Mouse (Mus musculus) ovary, postnatal 14 days (tissue): Measurements from ENCODE around the gene Srr.

ENCODE experiments used
- DNase-seq: peaks from one replicate; pipeline ENCODE4 v3.0.0; 2022; ENCODE audit warnings: low spot score

The Srr gene

DNA sequence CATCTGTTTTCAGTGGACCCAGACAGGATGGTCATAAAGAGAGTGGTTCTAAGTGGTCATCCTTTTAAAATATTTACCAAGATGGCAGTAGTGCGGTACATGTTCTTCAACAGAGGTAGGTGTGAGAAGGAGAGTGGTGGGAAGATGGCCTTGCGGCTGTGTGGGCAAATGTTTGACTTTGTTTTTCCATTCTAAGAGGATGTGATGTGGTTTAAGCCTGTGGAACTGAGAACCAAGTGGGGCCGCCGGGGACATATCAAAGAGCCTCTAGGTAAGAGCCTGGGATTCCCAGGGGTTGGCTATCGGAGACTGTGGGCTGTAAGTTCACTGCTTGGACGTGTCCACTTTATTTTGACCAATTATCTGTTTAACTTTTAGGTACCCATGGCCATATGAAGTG is 17.9 kb downstream of the Srr start:
- no peak for DNase-seq

DNA sequence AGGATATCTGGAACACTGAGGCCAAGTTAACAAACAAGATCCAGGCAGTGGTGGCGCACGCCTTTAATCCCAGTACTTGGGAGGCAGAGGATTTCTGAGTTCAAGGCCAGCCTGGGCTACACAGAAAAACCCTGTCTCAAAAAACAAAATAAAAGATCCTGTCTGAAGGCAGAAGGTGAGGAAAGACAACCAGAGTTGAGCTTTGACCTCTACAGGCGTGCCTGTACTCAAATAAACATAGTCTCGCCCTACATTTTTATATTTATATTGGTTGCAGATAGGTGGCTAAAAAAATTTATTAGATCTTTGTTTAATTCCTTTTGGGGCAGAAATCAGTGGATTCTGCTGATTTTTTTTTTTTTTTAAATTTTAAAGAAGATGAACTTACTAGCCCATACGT is 23.3 kb downstream of the Srr start:
- DNase-seq = no peak

DNA sequence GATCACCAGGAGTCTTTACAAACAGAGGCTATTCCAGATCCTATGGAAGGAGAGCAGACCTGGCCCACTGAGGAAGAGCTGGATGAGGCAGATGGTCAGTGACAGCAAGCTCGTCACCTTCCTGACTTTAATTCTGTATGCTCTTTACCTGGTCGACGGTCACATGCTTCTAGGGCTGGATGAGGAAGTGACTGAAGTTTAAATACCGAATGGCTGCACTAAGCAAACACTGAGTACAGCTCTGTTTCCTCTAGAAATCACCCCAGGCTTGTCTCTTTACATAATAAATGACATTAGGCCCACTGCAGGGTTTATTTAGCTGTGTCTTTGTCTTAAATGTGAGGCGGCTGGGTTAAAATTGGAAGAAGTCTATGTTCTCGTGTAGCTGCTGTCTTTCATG is 24.2 kb downstream of the Srr start:
- DNase-seq = no peak

DNA sequence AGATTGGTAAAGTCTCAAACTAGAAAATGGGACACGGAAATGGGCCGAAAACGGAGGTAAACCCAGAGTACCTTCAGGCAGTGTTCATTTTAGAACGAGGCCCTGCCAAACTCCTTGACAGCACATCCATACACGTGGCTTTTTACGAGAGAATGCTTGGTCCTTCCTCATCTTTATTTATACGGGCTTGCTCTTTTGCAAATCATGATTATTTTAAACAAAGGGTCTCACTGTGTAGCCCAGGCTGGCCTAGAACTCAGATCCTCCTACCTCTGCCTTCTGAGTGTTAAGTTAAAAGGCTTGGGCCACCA is 27.3 kb downstream of the Srr start:
- DNase-seq = no peak

DNA sequence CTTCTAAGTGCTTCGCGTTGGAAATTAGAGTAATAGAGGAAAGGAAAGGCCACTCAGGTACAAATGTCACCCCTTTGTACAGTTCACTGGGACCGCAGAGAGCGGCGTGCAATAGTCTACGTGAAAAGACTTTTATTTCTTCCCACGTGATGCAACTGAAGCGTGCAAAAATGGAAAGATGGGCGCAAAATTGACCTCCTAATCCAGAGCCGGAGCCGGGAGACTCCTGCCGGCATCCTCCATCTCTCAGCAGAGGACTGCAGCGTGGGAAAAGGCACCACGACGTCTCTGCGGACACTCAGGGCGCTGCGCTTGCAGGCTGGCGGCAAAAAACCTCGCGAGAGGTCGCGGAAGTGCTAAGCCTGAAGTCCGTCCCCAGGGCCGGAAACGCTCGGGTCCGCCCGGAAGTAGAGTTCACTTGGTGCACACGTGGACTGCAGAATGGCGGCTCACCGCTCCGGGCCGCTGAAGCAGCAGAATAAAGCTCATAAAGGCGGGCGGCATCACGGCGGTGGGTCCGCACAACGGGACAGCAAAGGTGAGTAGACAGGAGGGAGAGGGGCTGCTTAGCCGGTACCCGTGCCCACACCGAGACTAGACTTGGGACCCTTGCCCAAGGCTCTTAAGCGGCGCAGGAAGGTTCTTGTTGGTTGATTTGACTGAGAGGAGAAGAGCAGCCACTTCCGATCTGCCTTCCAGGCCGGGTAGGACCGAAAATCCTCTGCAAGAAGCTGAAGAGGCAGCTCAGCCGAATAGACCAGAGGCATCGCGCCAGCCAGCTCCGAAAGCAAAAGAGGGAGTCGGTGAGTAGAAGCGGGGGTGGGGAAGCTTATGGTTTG is 27.9 kb downstream of the Srr start, which contains the start of gene Tsr1:
TSS of gene Tsr1 (plus strand) at position 394 of the 839 bp plus-strand sequence.
- peak; percentile 80 for DNase-seq

DNA sequence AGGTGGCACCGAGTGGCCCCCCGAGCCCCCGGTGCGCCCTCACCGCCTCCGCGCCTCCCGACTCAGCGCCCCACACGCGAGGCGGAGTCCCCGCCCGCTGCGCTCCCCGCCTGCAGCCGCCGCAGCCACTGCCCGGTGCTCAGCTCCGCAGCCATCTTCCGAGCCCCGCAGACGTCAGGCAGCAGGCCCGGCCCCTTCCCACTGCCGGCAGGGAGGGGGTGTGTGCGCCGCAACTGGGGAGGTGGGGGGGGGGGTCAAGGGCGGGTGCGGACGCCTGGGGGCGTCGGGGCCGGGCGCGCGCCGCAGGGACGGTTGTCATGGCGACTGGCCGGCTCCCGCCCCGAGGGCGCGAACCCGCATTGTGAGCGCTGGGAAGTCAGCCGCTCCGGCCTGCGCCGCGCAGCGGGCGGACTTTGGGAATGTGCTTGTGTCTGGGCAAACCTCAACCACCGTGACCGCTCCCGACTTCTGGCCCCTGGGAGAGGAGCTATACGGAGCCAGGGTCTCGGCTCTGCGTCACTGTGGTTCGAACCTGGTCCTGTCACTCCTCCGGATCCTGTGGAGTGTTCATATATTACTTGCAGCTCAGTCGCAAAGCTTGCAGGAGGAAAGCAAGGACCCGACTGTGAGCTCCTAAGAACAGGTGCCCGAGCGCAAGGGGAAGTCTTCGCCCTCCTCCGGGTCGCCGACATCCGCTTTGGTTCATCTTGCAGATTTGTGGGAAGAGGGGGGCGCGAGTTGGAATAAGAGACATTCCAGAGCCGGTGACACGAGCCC is 28.7 kb downstream of the Srr start, which contains the start of gene Sgsm2:
TSS of gene Sgsm2 (minus strand) at position 160 of the 777 bp plus-strand sequence.
- peak; percentile 48 for DNase-seq

DNA sequence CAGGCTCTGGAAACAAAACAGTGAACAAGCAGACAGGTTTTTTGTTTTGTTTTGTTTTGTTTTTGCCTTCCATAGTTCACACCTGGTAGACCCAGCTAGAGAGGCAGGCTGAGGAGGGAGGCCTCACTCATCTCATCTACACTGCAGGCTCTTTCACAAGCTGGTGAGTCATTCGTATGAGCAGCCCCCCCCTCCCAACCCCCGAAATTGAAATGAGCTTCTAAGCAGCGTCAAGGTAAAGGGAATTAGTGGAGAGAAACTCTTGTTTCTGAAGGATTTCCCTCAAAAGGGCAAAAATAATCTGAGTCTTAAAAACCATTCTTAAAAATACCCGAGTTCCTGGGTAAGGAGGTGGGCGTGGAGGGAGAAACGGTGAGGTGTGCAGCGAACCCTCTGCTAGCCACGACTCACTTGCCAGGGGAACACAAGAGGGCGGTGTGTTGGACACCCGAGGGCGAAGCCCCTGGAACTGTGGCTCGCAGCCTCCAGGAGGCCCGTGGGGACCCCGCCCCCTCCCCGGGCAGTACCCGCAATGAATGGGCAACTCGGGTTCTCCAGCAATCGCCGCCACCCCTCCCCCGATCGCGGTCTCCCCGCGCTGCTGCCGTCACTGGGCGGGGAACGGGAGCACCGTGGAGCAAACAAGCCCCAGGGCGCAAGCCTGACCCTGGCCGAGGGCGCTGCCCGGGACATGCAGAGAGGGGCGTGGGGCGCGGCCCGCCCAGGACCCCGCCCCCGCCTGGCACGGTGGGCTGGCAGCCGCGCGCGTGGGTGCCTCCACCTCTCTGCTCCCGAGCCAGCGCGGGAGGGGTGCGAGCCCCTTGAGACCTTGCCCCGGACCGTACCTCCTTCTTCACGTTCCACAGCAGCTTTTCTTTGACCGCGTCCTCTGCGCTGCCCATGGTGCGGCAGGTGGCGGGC is 29.5 kb downstream of the Srr start:
- DNase-seq = peak; percentile 48

DNA sequence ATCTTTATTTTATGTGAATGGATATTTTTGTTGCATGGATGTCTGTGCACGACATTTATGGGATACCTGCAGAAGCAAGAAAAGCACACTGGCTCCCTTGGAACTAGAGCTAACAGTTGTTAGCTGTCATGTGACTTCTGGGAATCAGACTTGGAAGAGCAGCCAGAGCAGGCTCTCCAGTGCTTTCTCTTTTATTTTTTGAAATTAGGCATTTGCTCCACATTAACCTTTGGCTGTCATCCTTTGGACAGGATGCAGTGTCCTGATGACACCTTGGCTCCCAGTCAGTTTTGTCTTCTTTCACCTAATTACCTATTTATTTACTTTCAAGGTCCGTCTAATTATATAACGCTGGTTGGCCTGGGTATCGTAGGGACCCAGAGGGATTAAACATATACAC is 31.1 kb downstream of the Srr start:
- DNase-seq = no peak

DNA sequence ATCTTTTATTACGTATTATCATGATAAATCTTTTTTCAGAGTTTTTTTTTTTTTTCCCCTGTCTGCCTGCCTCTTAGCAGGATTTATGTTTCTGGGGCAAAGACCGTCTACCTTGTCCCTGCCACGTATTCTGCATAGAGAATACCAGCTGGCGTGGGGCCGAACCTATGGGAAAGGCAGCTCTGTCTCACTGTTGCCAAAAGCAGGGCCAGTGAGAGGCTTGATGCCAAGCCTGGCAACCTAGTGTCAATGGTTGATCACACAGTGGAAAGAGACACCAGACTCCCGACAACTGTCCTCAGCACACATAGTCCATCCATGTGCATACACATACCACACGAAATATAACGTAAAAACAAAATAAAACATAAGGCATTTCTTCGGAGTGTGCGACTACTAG is 42.6 kb downstream of the Srr start:
- DNase-seq = no peak

DNA sequence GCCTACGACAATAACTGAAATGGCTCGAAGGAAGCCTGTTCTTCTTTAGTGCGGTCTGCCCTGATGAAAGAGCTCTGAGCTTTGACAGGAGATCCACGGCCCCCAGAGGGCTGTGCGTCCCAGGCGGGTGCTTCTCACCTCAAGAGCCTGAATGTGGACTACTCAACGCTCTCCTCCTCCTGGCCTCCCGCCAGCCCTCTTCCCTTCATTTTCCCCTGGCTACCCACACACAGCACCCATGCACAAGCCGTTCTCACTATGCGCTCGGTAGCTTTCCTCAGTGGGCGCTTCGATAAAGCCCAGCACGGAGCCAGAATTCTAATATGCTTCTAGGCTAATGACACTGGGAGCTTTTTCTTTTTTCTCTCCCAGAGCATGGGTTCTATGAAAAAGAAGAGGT is 43.8 kb downstream of the Srr start:
- DNase-seq = no peak

DNA sequence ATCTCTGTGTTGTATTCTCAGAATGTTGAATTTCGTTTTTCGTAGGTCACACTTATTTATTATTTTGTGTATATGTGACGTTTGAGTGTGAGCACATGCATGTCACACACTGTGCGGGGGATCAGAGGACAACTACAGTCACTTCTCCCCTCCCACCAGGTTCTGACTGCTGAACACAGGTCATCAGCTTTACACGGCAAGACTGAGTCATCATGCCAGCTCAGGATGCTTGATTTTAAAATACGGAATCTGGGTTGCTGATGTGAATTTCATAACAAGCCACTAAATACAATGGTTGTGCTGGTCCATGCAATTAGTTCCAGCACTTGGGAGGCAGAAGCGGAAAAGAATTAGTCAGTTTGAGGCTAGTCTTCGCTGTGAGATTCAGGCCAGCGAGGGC is 44.7 kb downstream of the Srr start:
- DNase-seq = no peak

DNA sequence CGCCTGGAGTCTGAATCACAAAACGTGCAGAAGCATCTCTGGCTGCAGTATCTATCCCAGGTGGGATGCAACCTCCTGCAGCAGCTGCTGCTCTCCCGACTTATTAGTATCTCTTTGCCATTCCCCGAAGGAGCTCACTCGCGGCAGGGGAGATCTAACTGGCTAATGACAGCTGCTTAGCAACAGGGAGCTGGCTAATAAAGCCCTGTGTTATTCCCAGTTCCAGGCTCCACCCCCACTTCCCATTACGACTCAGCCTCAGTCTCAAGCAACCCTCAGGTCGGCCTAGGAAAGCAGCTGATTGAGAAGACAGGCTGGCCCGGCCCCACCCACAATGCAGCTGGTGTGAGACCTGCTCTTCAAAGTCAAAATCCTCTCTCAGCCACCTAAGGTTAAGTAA is 48.9 kb downstream of the Srr start:
- peak; percentile 37 for DNase-seq

DNA sequence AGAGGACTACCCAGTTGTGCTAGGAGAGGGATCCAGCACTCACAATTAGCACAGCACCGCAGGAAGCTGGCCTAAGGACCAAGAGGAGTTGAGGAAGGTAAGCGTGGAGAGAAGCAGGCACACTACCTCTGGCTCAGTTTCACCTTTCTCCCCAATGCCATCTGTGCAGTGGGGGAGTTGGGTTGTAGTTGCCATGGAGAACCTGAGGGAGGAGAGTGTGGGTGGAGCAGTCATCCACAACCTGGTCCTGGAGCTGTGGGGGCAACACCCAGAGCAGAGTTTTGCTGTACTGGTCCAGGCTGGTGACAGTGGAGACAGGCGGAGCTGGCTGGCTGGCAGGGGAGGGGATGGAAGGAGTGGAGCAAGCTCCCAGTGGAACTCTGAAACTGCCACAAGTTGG is 51.1 kb downstream of the Srr start:
- no peak for DNase-seq

DNA sequence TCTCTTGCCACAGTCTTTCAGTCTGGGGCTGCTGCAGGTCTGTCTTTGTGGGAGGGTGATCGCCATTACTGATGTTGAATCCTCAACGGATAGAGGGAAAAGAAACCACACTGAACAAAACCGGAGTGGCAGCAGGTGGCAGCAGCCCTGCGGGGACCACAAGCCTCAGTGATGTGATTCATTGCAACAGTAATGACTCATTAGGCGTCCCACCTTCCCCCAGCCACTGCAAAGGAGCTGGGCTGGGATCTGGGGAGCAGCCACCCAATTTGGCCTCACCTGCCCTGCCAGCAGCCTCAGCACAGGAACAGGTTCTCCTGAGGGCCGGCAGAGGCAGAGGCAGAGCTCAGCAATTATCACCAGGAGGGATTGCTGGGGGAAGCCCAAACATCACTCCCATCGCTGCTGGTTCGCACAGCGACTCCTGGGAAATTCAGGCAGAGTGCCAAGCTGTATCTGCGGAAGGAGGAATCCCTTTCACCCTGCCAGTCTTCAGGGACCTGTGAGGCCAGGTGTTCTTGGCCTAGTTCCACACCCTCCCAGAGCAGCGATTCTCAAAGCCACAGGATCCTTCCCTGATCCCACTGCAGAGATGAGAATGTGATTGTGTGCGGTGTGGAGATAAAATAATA is 54.6 kb downstream of the Srr start:
- peak; percentile 24 for DNase-seq

DNA sequence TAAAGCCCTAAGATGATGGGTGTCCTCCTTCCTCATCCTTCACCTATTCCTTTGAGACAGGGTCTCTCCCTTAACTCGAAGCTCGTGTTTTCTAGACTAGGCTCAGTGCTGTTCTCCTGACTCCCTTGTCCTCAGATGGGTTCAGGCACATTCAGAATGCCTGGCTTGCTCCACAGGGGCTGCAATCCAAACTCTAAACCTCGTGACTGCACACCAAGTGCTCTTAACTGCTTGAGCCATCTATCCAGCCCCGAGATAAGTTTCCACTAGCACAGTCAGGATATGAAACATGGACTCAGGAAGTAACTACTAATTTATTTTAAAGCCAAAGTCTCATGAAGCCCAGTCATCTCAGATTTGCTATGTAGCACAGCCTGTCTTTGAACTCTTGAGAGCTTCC is 55.2 kb downstream of the Srr start:
- no peak for DNase-seq

DNA sequence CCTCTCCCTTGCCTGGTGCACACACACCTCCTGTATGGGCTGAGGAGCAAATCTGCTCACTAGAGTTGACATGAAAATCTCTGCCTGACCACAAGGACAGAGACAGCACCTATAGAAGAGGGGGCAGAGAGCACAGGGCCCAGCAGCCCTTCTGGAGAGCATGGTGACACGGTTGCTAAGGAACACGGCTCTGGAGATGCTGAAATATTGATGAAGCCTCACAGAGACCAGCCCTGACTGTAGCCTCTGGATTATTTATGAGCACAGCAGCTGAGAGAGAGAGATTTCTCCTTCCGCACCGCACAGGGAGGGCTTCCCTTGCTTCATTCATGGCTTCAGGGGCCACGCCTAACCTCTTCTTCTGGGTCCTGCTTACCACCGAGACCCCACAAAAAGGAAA is 56.1 kb downstream of the Srr start:
- DNase-seq = no peak

DNA sequence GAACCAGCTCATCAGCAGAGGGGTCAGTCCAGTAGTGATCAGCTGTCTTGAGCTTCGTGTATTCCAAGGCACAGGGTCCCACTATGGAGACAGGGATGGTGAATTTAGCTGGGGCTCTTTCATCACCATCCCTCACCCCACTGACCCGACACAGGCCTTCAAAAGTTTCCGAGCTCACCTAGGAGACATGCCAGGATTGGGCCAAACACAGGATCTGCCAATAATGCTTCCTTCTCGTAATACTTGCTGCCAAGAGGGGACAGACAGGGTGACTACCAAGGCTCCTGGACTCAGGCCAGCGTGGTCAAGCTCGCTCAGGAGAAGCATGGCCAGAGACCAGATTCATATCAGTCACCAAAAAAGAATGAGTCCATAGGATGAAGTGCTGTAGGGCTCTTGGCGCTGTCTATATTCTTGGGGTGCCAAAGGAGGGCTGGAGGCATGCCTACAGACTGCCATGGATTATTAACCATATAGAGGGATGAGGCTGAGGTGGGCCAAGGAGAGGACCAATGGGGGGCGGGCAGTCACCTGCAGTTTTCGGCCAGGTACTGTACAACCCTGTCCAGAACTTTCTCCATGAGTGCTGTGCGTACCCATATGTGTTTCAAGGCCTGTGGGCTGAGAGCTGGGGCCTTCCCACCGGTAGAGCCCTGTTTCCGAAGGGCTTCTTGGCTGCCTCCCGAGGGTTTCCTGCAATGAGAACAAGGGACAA is 57.5 kb downstream of the Srr start:
- no peak for DNase-seq

DNA sequence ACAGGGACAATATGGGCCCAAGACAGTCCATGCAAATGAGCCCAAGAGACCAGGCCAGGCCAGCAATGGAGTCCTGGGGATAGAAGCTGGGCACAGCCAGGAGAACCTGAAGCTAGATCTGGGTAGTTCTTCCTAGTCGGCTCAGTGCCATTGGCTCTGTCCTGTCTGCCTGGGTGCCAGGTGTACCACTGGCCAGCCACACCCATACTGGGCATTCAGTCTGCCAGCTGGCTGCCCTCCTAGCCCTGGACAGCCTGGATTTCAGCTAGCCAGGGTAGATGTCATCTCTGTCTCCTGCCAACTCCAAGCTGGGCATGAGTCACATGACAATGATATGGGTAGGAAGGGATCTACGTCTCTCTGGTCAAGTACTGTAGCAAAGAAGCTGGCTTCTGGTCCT is 58.6 kb downstream of the Srr start:
- peak; percentile 42 for DNase-seq

DNA sequence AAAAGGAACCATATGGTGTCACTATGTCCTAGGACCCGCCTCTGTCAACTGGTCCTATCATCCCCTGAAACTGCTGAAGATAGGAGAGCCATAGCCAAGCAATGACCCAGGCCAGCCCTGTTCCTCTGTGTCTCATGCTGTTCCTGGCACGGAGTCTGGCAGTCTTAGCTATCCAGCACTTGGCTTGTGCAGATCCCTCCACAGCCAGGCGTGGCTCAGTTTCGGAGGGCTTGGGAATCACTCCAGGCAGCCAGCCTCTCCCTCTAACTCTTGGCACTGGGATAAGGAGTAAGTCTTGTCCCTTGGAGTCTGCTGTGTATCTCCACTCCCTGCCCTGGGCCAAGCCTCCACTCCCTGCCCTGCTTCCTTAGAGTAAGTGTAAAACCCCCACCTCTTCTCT is 59.1 kb downstream of the Srr start:
- DNase-seq = peak; percentile 42

DNA sequence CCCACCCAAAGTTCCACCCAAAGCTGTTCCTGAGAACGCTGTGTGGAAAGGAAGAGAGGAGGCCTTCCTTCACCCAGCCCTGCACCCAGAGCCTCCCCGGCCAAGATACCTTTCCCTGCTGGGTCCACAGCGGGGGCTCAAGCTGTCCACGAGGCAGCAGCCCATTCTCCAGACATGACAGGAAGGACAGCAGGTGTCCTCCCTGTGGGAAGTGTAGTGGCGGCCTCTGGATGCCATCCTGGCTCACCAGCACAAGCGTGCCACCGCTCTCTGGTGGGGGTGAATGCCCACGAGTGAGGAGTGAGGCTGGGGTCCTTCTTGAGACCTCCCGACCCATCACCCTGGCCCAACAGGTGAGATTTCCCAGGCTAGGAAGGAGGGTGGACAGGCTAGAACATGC is 60.5 kb downstream of the Srr start:
- DNase-seq = no peak

DNA sequence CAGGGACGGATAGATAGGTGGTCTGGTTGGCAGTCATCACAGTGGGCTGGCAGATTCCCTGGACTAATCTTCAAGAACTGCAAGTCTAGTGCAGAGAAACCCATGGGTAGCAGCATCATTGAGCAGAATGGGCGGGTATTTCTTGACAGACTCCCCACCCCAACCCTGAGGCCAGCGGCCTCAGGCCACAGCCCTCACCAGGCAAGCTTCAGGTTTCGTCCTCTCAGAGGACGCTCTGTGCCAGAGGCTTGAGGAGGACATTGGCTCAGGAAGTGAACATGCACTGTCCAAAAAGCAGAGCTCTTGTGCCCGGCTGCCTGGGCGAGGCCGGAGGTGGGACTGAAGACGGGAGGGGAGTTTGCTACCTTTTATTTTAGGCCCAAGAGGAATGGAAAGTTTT is 61.3 kb downstream of the Srr start:
- no peak for DNase-seq
